Mouse (Mus musculus) G1E (cell line): ENCODE results near the gene Htt. TPM values are rescaled to one million over a fixed set of nuclear protein-coding genes. Genes with fewer than 3 reads are reported as not detected.
"Not testable (repeated sequence)": the region's sequence is repeated elsewhere in the genome, so short reads cannot be mapped to it uniquely, and the experiment has no call there.

Experiments
- ATAC-seq: 2 replicates; pipeline ENCODE4 v1.8.0; 2016; ENCODE audit warnings: mild to moderate bottlenecking; ENCODE audit not compliant: insufficient number of reproducible peaks, poor library complexity, low FRiP score, severe bottlenecking; ENCODE audit errors: extremely low read depth
- DNase-seq: peaks from one replicate; pipeline ENCODE4 v3.0.0; 2012; ENCODE audit warnings: low spot score
- H3K27me3 ChIP-seq: 2 replicates; pipeline ENCODE4 v1.6.1; 2012; ENCODE audit warnings: mild to moderate bottlenecking, low read length, inconsistent platforms; ENCODE audit not compliant: insufficient read depth
- H3K36me3 ChIP-seq: replicated peaks from 2 replicates; pipeline ENCODE3; 2012; ENCODE audit warnings: mild to moderate bottlenecking, inconsistent platforms
- H3K4me1 ChIP-seq: 2 replicates; pipeline ENCODE4 v1.6.1; 2012; ENCODE audit warnings: low read depth, low read length, inconsistent platforms, mixed read lengths; ENCODE audit not compliant: insufficient read depth
- H3K4me3 ChIP-seq: 2 replicates; pipeline ENCODE4 v1.5.1; 2012; ENCODE audit warnings: low read depth, mild to moderate bottlenecking, inconsistent platforms, low read length, moderate library complexity, mixed read lengths
- H3K9me3 ChIP-seq: replicated peaks from 2 replicates; pipeline ENCODE4 v1.6.1; 2012; ENCODE audit warnings: inconsistent platforms
- CTCF ChIP-seq: IDR thresholded peaks from 2 replicates; pipeline ENCODE4 v1.5.1; 2012; ENCODE audit warnings: low read depth, low read length, inconsistent platforms, mixed read lengths
- GATA1 ChIP-seq: IDR thresholded peaks from 2 replicates; pipeline ENCODE4 v1.6.1; 2012; ENCODE audit warnings: borderline replicate concordance, low read length, inconsistent platforms, mixed read lengths
- GATA2 ChIP-seq: IDR thresholded peaks from 2 replicates; pipeline ENCODE4 v1.6.1; 2012; ENCODE audit warnings: low read depth, low read length, inconsistent platforms, borderline replicate concordance
- POLR2AphosphoS5 ChIP-seq: IDR thresholded peaks from 2 replicates; pipeline ENCODE4 v1.6.1; 2012; ENCODE audit warnings: low read depth, low read length, inconsistent platforms; ENCODE audit not compliant: insufficient replicate concordance
- TAL1 ChIP-seq: conservative IDR thresholded peaks from 2 replicates; pipeline ENCODE4 v1.6.1; 2012; ENCODE audit warnings: low read depth, low read length, inconsistent platforms, mixed read lengths
- polyA plus RNA-seq: library from polyadenylated mRNA; stranded (reverse); fragments of >175 nt; gene quantifications from 2 replicates; pipeline ENCODE4 v1.2.3, GENCODE M21; 2012
- total RNA-seq, 2 experiments: library from RNA; stranded (forward) in 1 of 2; stranded (reverse) in 1 of 2; fragments of 200-1000 nt in 1 of 2; fragments of >200 nt in 1 of 2; fragmentation: Nextera tagmentation in 1 of 2; gene quantifications; 2 replicates each; pipeline ENCODE4 v1.2.3; 2014 to 2017

The Htt gene
- total and polyA plus RNA-seq, 3 experiments, result 4.9 to 51.1 (median 24.4) TPM

DNA sequence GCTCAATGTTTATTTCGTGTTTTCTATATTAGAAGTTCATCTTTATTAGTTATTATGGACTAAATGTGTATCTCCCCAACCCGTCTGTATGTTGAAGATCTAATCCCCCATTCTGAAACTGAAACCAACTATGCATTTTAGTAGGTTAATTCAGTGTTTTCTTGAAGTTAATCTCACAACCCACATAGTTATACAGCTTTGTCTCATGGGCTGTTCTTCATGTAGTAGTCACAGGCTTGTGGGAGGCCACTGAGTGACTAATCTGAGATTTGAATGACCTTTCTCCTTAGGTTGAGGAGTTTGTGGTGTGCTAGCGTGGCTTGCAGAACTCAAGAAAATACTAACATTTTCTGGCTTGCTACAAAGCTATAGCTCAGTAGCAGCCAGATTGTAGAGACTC lies 23.5 kb downstream of the Htt start:
- DNase-seq, result no peak
- no peaks in the 10 kb centered on the region; the same call in 1 of the 2 replicates for H3K4me1 ChIP-seq
- H3K9me3 ChIP-seq, result no peaks in the 10 kb centered on the region
- TF ChIP-seq GATA2 (no peak), TAL1 (no peak), POLR2AphosphoS5 (no peak), GATA1 (no peak), CTCF (no peak)
- no peaks in the 10 kb centered on the region for H3K27me3 ChIP-seq
- no peak overlapping the region for H3K4me3 ChIP-seq
- no peak for ATAC-seq
- H3K36me3 ChIP-seq, result peaks cover 49% of the 10 kb centered on the region

GRCm38 (mm10) chr5:34791141-34791540 lies 29.6 kb downstream of the Htt start:
- Histone ChIP-seq H3K9me3 (no peaks in the 10 kb centered on the region), H3K27me3 (no peaks in the 10 kb centered on the region), H3K36me3 (peaks cover 57% of the 10 kb centered on the region), H3K4me1 (0 out of 2 replicates have a peak, but pooled peaks cover 4% of the 10 kb centered on the region), H3K4me3 (no peak overlapping the region)
- ATAC-seq (no peak), DNase-seq (no peak)
- no peak for TF ChIP-seq TAL1
- TF ChIP-seq CTCF, result no peak
- no peak for TF ChIP-seq GATA2
- TF ChIP-seq POLR2AphosphoS5, result no peak
- no peak for TF ChIP-seq GATA1

GRCm38 (mm10) chr5:34800292-34800953 lies 38.9 kb downstream of the Htt start:
- no peak for ATAC-seq
- Histone ChIP-seq H3K9me3 (no peaks in the 10 kb centered on the region), H3K36me3 (peaks cover 79% of the 10 kb centered on the region), H3K27me3 (no peaks in the 10 kb centered on the region), H3K4me3 (no peak overlapping the region), H3K4me1 (peaks cover 19% of the 10 kb centered on the region)
- TF ChIP-seq CTCF (no peak), POLR2AphosphoS5 (no peak), GATA1 (no peak), TAL1 (no peak), GATA2 (no peak)
- DNase-seq, result no peak

GRCm38 (mm10) chr5:34806038-34806437 lies 44.5 kb downstream of the Htt start:
- Histone ChIP-seq H3K4me3 (no peak overlapping the region), H3K36me3 (peaks cover 72% of the 10 kb centered on the region), H3K27me3 (no peaks in the 10 kb centered on the region), H3K4me1 (peaks cover 7% of the 10 kb centered on the region; the same call in 1 of the 2 replicates), H3K9me3 (no peaks in the 10 kb centered on the region)
- ATAC-seq, result no peak
- TF ChIP-seq GATA2 (no peak), CTCF (no peak), TAL1 (no peak), POLR2AphosphoS5 (no peak), GATA1 (no peak)
- DNase-seq, result no peak

DNA sequence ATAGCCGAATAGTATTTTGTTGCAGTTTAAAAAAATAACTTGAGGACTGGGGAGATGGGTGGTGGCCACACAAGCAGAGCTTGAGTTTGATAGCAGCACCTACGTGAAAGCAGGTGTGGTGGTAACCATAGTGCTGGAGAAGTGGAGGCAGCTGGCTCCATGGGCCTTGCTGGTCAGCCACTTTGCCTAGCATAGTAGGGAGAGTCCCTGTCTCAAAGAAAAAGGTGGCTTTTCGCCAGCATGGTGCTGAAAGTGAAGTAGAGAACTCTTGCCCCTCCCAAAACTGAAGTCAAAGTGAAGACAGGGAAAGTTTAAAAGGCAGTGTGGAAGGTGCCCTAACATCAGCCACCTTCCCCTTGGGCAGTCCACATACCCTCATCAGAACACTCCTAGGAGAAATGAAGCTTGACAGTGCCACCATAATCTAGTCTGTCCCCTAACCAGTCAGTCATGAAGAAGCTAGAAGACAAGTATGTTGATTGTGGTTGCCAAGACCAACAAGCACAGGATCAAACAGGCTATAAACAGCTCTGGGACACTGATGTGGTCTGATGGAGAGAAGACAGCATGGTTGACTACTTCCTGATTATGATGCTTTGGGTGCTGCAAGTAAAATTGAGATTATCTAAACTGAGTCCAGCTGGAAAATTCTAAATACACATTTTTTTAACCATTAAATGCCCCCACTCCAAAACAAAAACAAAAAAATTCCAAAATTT lies 61.0 kb downstream of the Htt start:
- Histone ChIP-seq H3K36me3 (peaks cover 76% of the 10 kb centered on the region), H3K4me3 (no peak overlapping the region), H3K9me3 (no peaks in the 10 kb centered on the region), H3K27me3 (no peaks in the 10 kb centered on the region), H3K4me1 (no peaks in the 10 kb centered on the region)
- TF ChIP-seq CTCF (no peak), GATA2 (no peak), TAL1 (no peak), POLR2AphosphoS5 (no peak), GATA1 (no peak)
- no peak for DNase-seq
- ATAC-seq, result no peak

DNA sequence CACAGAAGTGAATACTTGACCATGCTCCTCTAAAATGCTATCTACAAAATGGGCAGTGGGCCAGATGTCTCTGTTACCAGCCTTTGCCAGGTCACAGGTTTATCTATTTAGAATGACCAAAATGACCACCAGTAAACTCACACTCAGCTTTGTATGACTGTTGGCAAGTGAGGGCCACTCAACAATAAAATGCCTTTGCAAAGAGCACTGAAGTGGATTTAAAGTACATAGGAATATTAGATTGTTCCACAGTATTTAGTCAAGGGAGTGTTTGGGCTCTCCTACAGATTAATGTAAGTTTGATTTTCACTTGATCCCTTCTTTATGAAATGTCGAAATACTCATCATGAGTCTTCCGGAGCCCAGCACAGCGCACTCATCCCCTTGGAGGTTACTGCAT lies 92.5 kb downstream of the Htt start:
- Histone ChIP-seq H3K27me3 (no peaks in the 10 kb centered on the region), H3K4me1 (no peaks in the 10 kb centered on the region), H3K4me3 (no peak overlapping the region), H3K9me3 (no peaks in the 10 kb centered on the region), H3K36me3 (peaks cover 55% of the 10 kb centered on the region)
- TF ChIP-seq TAL1, result no peak
- no peak for DNase-seq
- ATAC-seq, result no peak

GRCm38 (mm10) chr5:34865367-34865766 lies 103.8 kb downstream of the Htt start:
- peaks cover 71% of the 10 kb centered on the region for H3K36me3 ChIP-seq
- ATAC-seq, result no peak
- no peak for DNase-seq
- no peak for TF ChIP-seq GATA1
- TF ChIP-seq TAL1, result no peak
- no peak for TF ChIP-seq GATA2
- no peak for TF ChIP-seq POLR2AphosphoS5
- no peak for TF ChIP-seq CTCF
- no peak overlapping the region for H3K4me3 ChIP-seq
- H3K4me1 ChIP-seq, result no peaks in the 10 kb centered on the region
- no peaks in the 10 kb centered on the region for H3K9me3 ChIP-seq
- no peaks in the 10 kb centered on the region for H3K27me3 ChIP-seq

DNA sequence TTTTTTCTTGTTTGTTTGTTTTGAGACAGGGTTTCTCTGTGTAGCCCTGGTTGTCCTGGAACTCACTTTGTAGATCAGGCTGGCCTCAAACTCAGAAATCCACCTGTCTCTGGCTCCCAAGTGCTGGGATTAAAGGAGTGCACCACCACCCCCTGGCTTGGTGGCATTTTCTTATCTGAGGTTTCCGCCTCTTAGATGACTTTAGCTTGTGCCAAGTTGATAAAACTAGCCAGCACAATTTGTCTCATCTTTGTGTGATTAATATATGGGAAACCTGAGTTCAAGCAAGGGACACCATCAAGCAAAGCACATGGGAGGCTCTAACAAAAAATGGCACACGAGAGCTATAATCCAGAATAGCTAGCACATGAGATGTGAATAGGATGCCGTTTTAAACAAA lies 118.8 kb downstream of the Htt start:
- peaks cover 91% of the 10 kb centered on the region for H3K36me3 ChIP-seq
- H3K4me3 ChIP-seq, H3K9me3 ChIP-seq, H3K4me1 ChIP-seq, H3K27me3 ChIP-seq, ATAC-seq, DNase-seq: not testable (repeated sequence)
